Mouse (Mus musculus) forebrain, postnatal 0 days (tissue): ENCODE results near the gene Rccd1. TPM values are rescaled to one million over a fixed set of nuclear protein-coding genes. Genes with fewer than 3 reads are reported as not detected.
A peak's percentile ranks its signal among the peaks of the same experiment; 100 is the strongest.

Experiments
- ATAC-seq: fragments of 200-750 bp; cut with Nextera tagmentation; 2 replicates; pipeline ENCODE4 v1.8.0; 2017; ENCODE audit warnings: mild to moderate bottlenecking, moderate library complexity
- DNase-seq: peaks from one replicate; pipeline ENCODE4 v3.0.0-alpha.2; 2015
- H3K27ac ChIP-seq: fragments of 300-500 bp; sonication (generic); 2 replicates; pipeline ENCODE4 v1.5.1; 2014; ENCODE audit warnings: low read depth, mild to moderate bottlenecking, antibody characterized with exemption, low read length, moderate library complexity, mixed read lengths
- H3K27me3 ChIP-seq: fragments of 300-500 bp; sonication (generic); 2 replicates; pipeline ENCODE4 v1.6.1; 2014; ENCODE audit warnings: mild to moderate bottlenecking, low read length, mixed read lengths; ENCODE audit not compliant: insufficient read depth
- H3K36me3 ChIP-seq: fragments of 300-500 bp; sonication (generic); 2 replicates; pipeline ENCODE4 v1.6.1; 2014; ENCODE audit warnings: mild to moderate bottlenecking, moderate library complexity; ENCODE audit not compliant: insufficient read depth
- H3K4me1 ChIP-seq: fragments of 300-500 bp; sonication (generic); 2 replicates; pipeline ENCODE4 v1.6.1; 2014; ENCODE audit warnings: antibody characterized with exemption; ENCODE audit not compliant: insufficient read depth
- H3K4me2 ChIP-seq: fragments of 300-500 bp; sonication (generic); 2 replicates; pipeline ENCODE4 v1.6.1; 2014; ENCODE audit warnings: low read depth, mild to moderate bottlenecking, moderate library complexity
- H3K4me3 ChIP-seq: fragments of 300-500 bp; sonication (generic); 2 replicates; pipeline ENCODE4 v1.5.1; 2014; ENCODE audit warnings: low read depth, low read length, mixed read lengths
- H3K9ac ChIP-seq: fragments of 300-500 bp; sonication (generic); 2 replicates; pipeline ENCODE4 v1.6.1; 2014; ENCODE audit warnings: mild to moderate bottlenecking
- H3K9me3 ChIP-seq: fragments of 300-500 bp; sonication (generic); 2 replicates; pipeline ENCODE4 v1.6.1; 2016; ENCODE audit warnings: low read length
- CTCF ChIP-seq: sonication (generic); IDR thresholded peaks from 2 replicates; pipeline ENCODE4 v1.5.1; 2016; ENCODE audit warnings: antibody characterized with exemption, control low read depth, low read depth
- WGBS: fragments of 180-500 bp; shearing (Covaris S2); extraction: QIAGEN DNeasy Blood & Tissue Kit; methylation state at CpG from one replicate; pipeline ENCODE4 v1.1.7; 2014; 5-methylcytosine and 5-hydroxymethylcytosine counted together
- polyA plus RNA-seq: library from polyadenylated mRNA; unstranded; fragments of >200 nt; fragmentation: Nextera tagmentation; extraction: Ambion mirVana; gene quantifications from 2 replicates; pipeline ENCODE4 v1.2.1, GENCODE M21; 2015
- total RNA-seq: library from RNA; depleted of rRNA; stranded (reverse); fragments of >200 nt; gene quantifications from 2 replicates; pipeline ENCODE4 v1.2.3, GENCODE M21; 2014; rRNA removed

The Rccd1 gene
- total and polyA plus RNA-seq, 2 experiments from 2014 or later = 7.0 to 38.9 TPM

- no peaks in the 10 kb centered on the region for H3K27me3 ChIP-seq
- DNase-seq = peak; percentile 98
- WGBS = 2% methylated on average over 48 of the region's 48 CpGs
- H3K4me3 ChIP-seq = peak within 1 kb of the TSS; percentile 50
- TF ChIP-seq CTCF = peak; percentile 67
- H3K36me3 ChIP-seq = no peaks in the 10 kb centered on the region
- peak within 1 kb of the TSS; percentile 83 for H3K27ac ChIP-seq
- peak; percentile 99 for ATAC-seq
- peak within 1 kb of the TSS; percentile 62 for H3K9ac ChIP-seq
- H3K9me3 ChIP-seq = no peaks in the 10 kb centered on the region
- peak within 1 kb of the TSS; percentile 59 for H3K4me2 ChIP-seq
- H3K4me1 ChIP-seq = no peaks in the 10 kb centered on the region
Observed at GRCm38 (mm10) chr7:80246148-80246721, 78.0 kb downstream of the Rccd1 start, which contains the start of gene Ttll13. Ttll13 (plus strand) TSS chr7:80246376.

- Histone ChIP-seq H3K27me3 (no peaks in the 10 kb centered on the region), H3K9ac (no peak overlapping the region), H3K4me1 (no peaks in the 10 kb centered on the region), H3K4me3 (no peak overlapping the region), H3K4me2 (no peak overlapping the region), H3K36me3 (peaks cover 3% of the 10 kb centered on the region; the same call in 1 of the 2 replicates), H3K27ac (no peak overlapping the region), H3K9me3 (no peaks in the 10 kb centered on the region)
- 98% methylated on average over 4 of the region's 4 CpGs for WGBS
- no peak for TF ChIP-seq CTCF
- ATAC-seq (no peak), DNase-seq (no peak)
Observed at GRCm38 (mm10) chr7:80244851-80245250, 79.4 kb downstream of the Rccd1 start.

Other genes starting within 250 kb of the Rccd1 start
- gene Idh2, start 209.1 kb downstream of the Rccd1 start, total RNA-seq = 143 and 145 TPM in 2 replicates
- 110 and 128 TPM in 2 replicates for gene Idh2, start 209.1 kb downstream of the Rccd1 start, polyA plus RNA-seq
- 24.5 and 35.6 TPM in 2 replicates for gene Sema4b, start 137.6 kb downstream of the Rccd1 start, total RNA-seq
- 17.0 and 22.4 TPM in 2 replicates for gene Sema4b, start 137.6 kb downstream of the Rccd1 start, polyA plus RNA-seq
- gene Cib1, start 91.6 kb downstream of the Rccd1 start, total RNA-seq = 11.3 and 16.4 TPM in 2 replicates
- 29.0 and 29.3 TPM in 2 replicates for gene Cib1, start 91.6 kb downstream of the Rccd1 start, polyA plus RNA-seq
- 4.1 and 5.8 TPM in 2 replicates for gene Gdpgp1, start 91.6 kb downstream of the Rccd1 start, total RNA-seq
- 1.3 and 2.6 TPM in 2 replicates for gene Gdpgp1, start 91.6 kb downstream of the Rccd1 start, polyA plus RNA-seq
- 0.48 and 2.0 TPM in 2 replicates for gene Ttll13, start 78.1 kb downstream of the Rccd1 start, total RNA-seq
- 1.4 and 1.5 TPM in 2 replicates for gene Ttll13, start 78.1 kb downstream of the Rccd1 start, polyA plus RNA-seq
- gene Ngrn, start 63.2 kb downstream of the Rccd1 start, total RNA-seq = 67.2 and 74.9 TPM in 2 replicates
- gene Ngrn, start 63.2 kb downstream of the Rccd1 start, polyA plus RNA-seq = 71.4 and 72.0 TPM in 2 replicates
- gene Vps33b, start 54.8 kb downstream of the Rccd1 start, total RNA-seq = 37.5 and 41.0 TPM in 2 replicates
- gene Vps33b, start 54.8 kb downstream of the Rccd1 start, polyA plus RNA-seq = 8.3 and 15.0 TPM in 2 replicates
- gene Prc1, start 30.0 kb downstream of the Rccd1 start, total RNA-seq = 12.2 and 17.1 TPM in 2 replicates
- gene Prc1, start 30.0 kb downstream of the Rccd1 start, polyA plus RNA-seq = 19.0 and 23.9 TPM in 2 replicates
- 49.2 and 69.4 TPM in 2 replicates for gene Unc45a, start 16.6 kb upstream of the Rccd1 start, total RNA-seq
- 35.2 and 50.1 TPM in 2 replicates for gene Unc45a, start 16.6 kb upstream of the Rccd1 start, polyA plus RNA-seq
- gene Hddc3, start 18.6 kb upstream of the Rccd1 start, total RNA-seq = 33.2 and 44.4 TPM in 2 replicates
- gene Hddc3, start 18.6 kb upstream of the Rccd1 start, polyA plus RNA-seq = 14.6 and 16.7 TPM in 2 replicates
- 49.4 and 54.8 TPM in 2 replicates for gene Man2a2, start 46.9 kb upstream of the Rccd1 start, total RNA-seq
- 6.5 and 12.0 TPM in 2 replicates for gene Man2a2, start 46.9 kb upstream of the Rccd1 start, polyA plus RNA-seq
- gene Fes, start 63.5 kb upstream of the Rccd1 start, total RNA-seq = 4.5 and 6.4 TPM in 2 replicates
- gene Fes, start 63.5 kb upstream of the Rccd1 start, polyA plus RNA-seq = 2.5 and 2.8 TPM in 2 replicates
- 16.9 and 21.8 TPM in 2 replicates for gene Furin, start 81.0 kb upstream of the Rccd1 start, total RNA-seq
- 6.8 and 7.7 TPM in 2 replicates for gene Furin, start 81.0 kb upstream of the Rccd1 start, polyA plus RNA-seq
- gene Blm, start 210.7 kb upstream of the Rccd1 start, total RNA-seq = 7.1 and 10.4 TPM in 2 replicates
- 3.1 and 5.5 TPM in 2 replicates for gene Blm, start 210.7 kb upstream of the Rccd1 start, polyA plus RNA-seq